Mouse (Mus musculus) left cerebral cortex, adult 8-10 months (tissue): Measurements from ENCODE around the gene Tbx18. TPM values are rescaled to one million over a fixed set of nuclear protein-coding genes. Genes with fewer than 3 reads are reported as not detected.

Experiments
- DNase-seq, 2 experiments: peaks; one replicate each; pipeline ENCODE4 v3.0.0; 2022; ENCODE audit warnings: low spot score in 2 of 2
- total RNA-seq, 4 experiments: library from RNA; stranded (reverse); gene quantifications; 2 replicates each; pipeline ENCODE4 v1.2.4; 2022

Gene Tbx18
- total RNA-seq, 4 experiments from 2014 or later = 1.8 to 2.4 (median 2.1) TPM

- no peak for DNase-seq
Measured at GRCm38 (mm10) chr9:87721793-87722192, 9.3 kb downstream of the Tbx18 start.

- DNase-seq = no peak
Measured at GRCm38 (mm10) chr9:87710360-87710759, 20.7 kb downstream of the Tbx18 start.

DNA sequence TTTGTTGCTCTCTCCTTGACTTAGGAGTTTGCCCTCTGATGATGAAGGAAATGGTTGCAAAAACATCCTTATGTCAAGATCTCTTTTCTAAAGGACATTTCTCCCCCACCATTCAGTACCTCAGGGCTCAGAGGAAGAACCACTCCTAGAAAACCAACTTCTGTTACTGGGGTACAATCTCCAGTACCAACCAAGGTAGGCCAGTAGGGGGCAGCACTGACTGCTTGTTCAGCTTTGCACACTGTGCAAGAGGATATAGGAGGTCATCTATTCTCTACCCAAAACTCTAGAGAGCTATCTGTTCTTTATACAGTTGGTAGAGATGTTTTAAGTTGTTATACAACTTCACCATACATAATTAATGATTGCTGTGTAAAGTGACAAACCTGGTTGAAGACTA lies 22.9 kb downstream of the Tbx18 start:
- DNase-seq = no peak

GRCm38 (mm10) chr9:87702267-87702666 lies 28.8 kb downstream of the Tbx18 start:
- no peak for DNase-seq

- DNase-seq = no peak
Measured at GRCm38 (mm10) chr9:87686981-87687380, 44.1 kb downstream of the Tbx18 start.

- DNase-seq = no peak
Measured at GRCm38 (mm10) chr9:87682247-87682646, 48.8 kb downstream of the Tbx18 start.
